Mouse (Mus musculus): ENCODE data around the gene Pms2.

DNA sequence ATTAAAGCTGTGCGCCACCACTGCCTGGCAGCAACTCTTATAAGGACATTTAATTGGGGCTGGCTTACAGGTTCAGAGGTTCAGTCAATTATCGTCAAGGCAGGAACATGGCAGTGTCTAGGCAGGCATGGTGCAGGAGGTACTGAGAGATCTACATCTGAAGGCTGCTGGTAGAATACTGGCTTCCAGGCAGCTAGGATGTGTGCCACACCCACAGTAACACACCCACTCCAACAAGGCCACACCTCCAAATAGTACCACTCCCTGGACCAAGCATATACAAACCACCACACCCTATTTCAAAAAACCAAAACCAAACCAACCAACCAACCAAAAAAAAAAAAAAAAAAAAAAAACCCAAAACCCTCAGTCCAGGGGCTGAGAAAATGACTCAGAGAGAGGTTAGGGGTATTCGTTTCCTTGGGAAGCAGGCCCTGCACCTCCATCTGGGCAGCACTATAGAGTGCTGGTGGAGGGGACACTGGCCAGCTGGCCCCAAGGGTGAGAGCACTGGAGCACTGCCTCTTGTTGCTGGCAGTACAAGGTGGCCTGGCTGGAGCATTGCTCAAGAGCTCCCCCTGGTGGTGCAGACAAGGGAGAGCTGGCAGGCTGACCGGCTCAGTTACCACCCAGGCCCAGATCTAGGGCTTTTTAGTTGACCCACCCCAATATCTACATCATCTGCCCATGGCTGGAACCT is 65.3 kb downstream of the Pms2 start:
- TF ChIP-seq E2F4 (IDR thresholded peaks at IDR 0.05; ENCODE audit: insufficient read depth): no peak
- no peak for TF ChIP-seq REST (IDR thresholded peaks at IDR 0.05; ENCODE audit: insufficient read depth, insufficient read length)
- TF ChIP-seq POLR2A (IDR thresholded peaks at IDR 0.05; ENCODE audit: insufficient read length, low read depth): no peak
